Mouse (Mus musculus) midbrain, postnatal 0 days (tissue): ENCODE data around the gene Mcu. TPM values are rescaled to one million over a fixed set of nuclear protein-coding genes. Genes with fewer than 3 reads are reported as not detected.

Experiments used
- ATAC-seq: fragments of 200-750 bp; cut with Nextera tagmentation; 2 replicates; pipeline ENCODE4 v1.8.0; 2017; ENCODE audit warnings: moderate number of reproducible peaks, mild to moderate bottlenecking, moderate TSS enrichment, moderate library complexity; ENCODE audit not compliant: low FRiP score
- DNase-seq: peaks from one replicate; pipeline ENCODE4 v3.0.0-alpha.2; 2015; ENCODE audit warnings: low spot score
- H3K27ac ChIP-seq: fragments of 300-500 bp; sonication (generic); 2 replicates; pipeline ENCODE4 v1.5.1; 2014; ENCODE audit warnings: low read depth, mild to moderate bottlenecking, low read length, mixed read lengths
- H3K27me3 ChIP-seq: fragments of 300-500 bp; sonication (generic); 2 replicates; pipeline ENCODE4 v1.6.1; 2014; ENCODE audit warnings: low read length, control low read depth, mixed read lengths; ENCODE audit not compliant: insufficient read depth
- H3K36me3 ChIP-seq: fragments of 300-500 bp; sonication (generic); 2 replicates; pipeline ENCODE4 v1.6.1; 2014; ENCODE audit warnings: low read length, control low read depth, mixed read lengths; ENCODE audit not compliant: insufficient read depth
- H3K4me1 ChIP-seq: fragments of 300-500 bp; sonication (generic); 2 replicates; pipeline ENCODE4 v1.6.1; 2014; ENCODE audit warnings: mild to moderate bottlenecking, control low read depth, antibody characterized with exemption, low read length, mixed read lengths; ENCODE audit not compliant: insufficient read depth
- H3K4me2 ChIP-seq: fragments of 300-500 bp; sonication (generic); 2 replicates; pipeline ENCODE4 v1.6.1; 2014; ENCODE audit warnings: low read depth, mild to moderate bottlenecking, low read length, mixed read lengths; ENCODE audit not compliant: poor library complexity, severe bottlenecking
- H3K4me3 ChIP-seq: fragments of 300-500 bp; sonication (generic); 2 replicates; pipeline ENCODE4 v1.5.1; 2014; ENCODE audit warnings: low read depth, mild to moderate bottlenecking, low read length, moderate library complexity
- H3K9ac ChIP-seq: fragments of 300-500 bp; sonication (generic); replicated peaks from 2 replicates; pipeline ENCODE4 v1.6.1; 2014; ENCODE audit warnings: mild to moderate bottlenecking, low read length, moderate library complexity, mixed read lengths; ENCODE audit not compliant: poor library complexity, severe bottlenecking
- H3K9me3 ChIP-seq: fragments of 300-500 bp; sonication (generic); 2 replicates; pipeline ENCODE4 v1.6.1; 2016; ENCODE audit warnings: low read length, control low read depth
- CTCF ChIP-seq: IDR thresholded peaks from 2 replicates; pipeline ENCODE4 v1.5.1; 2016; ENCODE audit warnings: antibody characterized with exemption, mild to moderate bottlenecking
- WGBS: fragments of 180-500 bp; shearing (Covaris S2); extraction: QIAGEN DNeasy Blood & Tissue Kit; methylation state at CpG from one replicate; pipeline ENCODE4 v1.1.7; 2014; 5-methylcytosine and 5-hydroxymethylcytosine counted together
- polyA plus RNA-seq: library from polyadenylated mRNA; unstranded; fragments of >200 nt; fragmentation: Nextera tagmentation; extraction: Ambion mirVana; gene quantifications from 2 replicates; pipeline ENCODE4 v1.2.1, GENCODE M21; 2015
- total RNA-seq: library from RNA; depleted of rRNA; stranded (reverse); fragments of >200 nt; gene quantifications from 2 replicates; pipeline ENCODE4 v1.2.3, GENCODE M21; 2014

The Mcu gene
- total and polyA plus RNA-seq, 2 experiments from 2014 or later: 39.4 to 46.1 TPM

GRCm38 (mm10) chr10:59579645-59580044 lies 36.8 kb downstream of the Mcu start:
- no peak overlapping the region for H3K4me2 ChIP-seq
- no peak for TF ChIP-seq CTCF
- DNase-seq (no peak), ATAC-seq (no peak)
- no peaks in the 10 kb centered on the region for H3K36me3 ChIP-seq
- H3K9me3 ChIP-seq: no peaks in the 10 kb centered on the region
- no peaks in the 10 kb centered on the region for H3K27me3 ChIP-seq
- no peaks in the 10 kb centered on the region for H3K4me1 ChIP-seq
- no peak overlapping the region for H3K27ac ChIP-seq
- no peak overlapping the region for H3K9ac ChIP-seq
- no peak overlapping the region for H3K4me3 ChIP-seq
- 94% methylated on average over 3 of the region's 3 CpGs for WGBS

GRCm38 (mm10) chr10:59577871-59578801 lies 38.4 kb downstream of the Mcu start:
- Histone ChIP-seq H3K27ac (peak overlapping the region; percentile 32; the same call in 1 of the 2 replicates), H3K27me3 (no peaks in the 10 kb centered on the region), H3K4me3 (no peak overlapping the region), H3K9me3 (no peaks in the 10 kb centered on the region), H3K36me3 (no peaks in the 10 kb centered on the region), H3K4me1 (no peaks in the 10 kb centered on the region), H3K9ac (no peak overlapping the region), H3K4me2 (no peak overlapping the region)
- DNase-seq (no peak), ATAC-seq (no peak)
- TF ChIP-seq CTCF: no peak
- WGBS: 69% methylated on average over 12 of the region's 12 CpGs

- 62% methylated on average over 5 of the region's 5 CpGs for WGBS
- TF ChIP-seq CTCF: no peak
- Histone ChIP-seq H3K9me3 (no peaks in the 10 kb centered on the region), H3K27me3 (no peaks in the 10 kb centered on the region), H3K36me3 (no peaks in the 10 kb centered on the region), H3K4me2 (no peak overlapping the region), H3K27ac (no peak overlapping the region), H3K9ac (no peak overlapping the region), H3K4me1 (no peaks in the 10 kb centered on the region), H3K4me3 (no peak overlapping the region)
- ATAC-seq: no peak
- no peak for DNase-seq
Observed at GRCm38 (mm10) chr10:59576305-59576704, 40.2 kb downstream of the Mcu start.

- Histone ChIP-seq H3K9me3 (no peaks in the 10 kb centered on the region), H3K9ac (no peak overlapping the region), H3K27ac (no peak overlapping the region), H3K4me2 (no peak overlapping the region), H3K4me3 (no peak overlapping the region), H3K27me3 (no peaks in the 10 kb centered on the region), H3K4me1 (no peaks in the 10 kb centered on the region), H3K36me3 (no peaks in the 10 kb centered on the region)
- DNase-seq: no peak
- WGBS: 93% methylated on average over 5 of the region's 5 CpGs
- TF ChIP-seq CTCF: no peak
- no peak for ATAC-seq
Observed at GRCm38 (mm10) chr10:59571964-59572363, 44.5 kb downstream of the Mcu start.

GRCm38 (mm10) chr10:59571273-59571672 lies 45.2 kb downstream of the Mcu start:
- no peaks in the 10 kb centered on the region for H3K4me1 ChIP-seq
- no peaks in the 10 kb centered on the region for H3K36me3 ChIP-seq
- DNase-seq (no peak), ATAC-seq (no peak)
- no peak overlapping the region for H3K4me2 ChIP-seq
- TF ChIP-seq CTCF: no peak
- H3K9ac ChIP-seq: no peak overlapping the region
- no peaks in the 10 kb centered on the region for H3K9me3 ChIP-seq
- 96% methylated on average over 4 of the region's 4 CpGs for WGBS
- no peaks in the 10 kb centered on the region for H3K27me3 ChIP-seq
- no peak overlapping the region for H3K4me3 ChIP-seq
- no peak overlapping the region for H3K27ac ChIP-seq

GRCm38 (mm10) chr10:59570780-59571179 lies 45.7 kb downstream of the Mcu start:
- ATAC-seq (no peak), DNase-seq (no peak)
- no peak overlapping the region for H3K9ac ChIP-seq
- no peak overlapping the region for H3K27ac ChIP-seq
- no peaks in the 10 kb centered on the region for H3K9me3 ChIP-seq
- TF ChIP-seq CTCF: no peak
- WGBS: 82% methylated on average over 2 of the region's 2 CpGs
- no peak overlapping the region for H3K4me3 ChIP-seq
- H3K36me3 ChIP-seq: no peaks in the 10 kb centered on the region
- no peaks in the 10 kb centered on the region for H3K27me3 ChIP-seq
- no peaks in the 10 kb centered on the region for H3K4me1 ChIP-seq
- no peak overlapping the region for H3K4me2 ChIP-seq
